Mouse (Mus musculus) cerebellum, adult 2 months (tissue): ENCODE measurements around the gene Lamb1. TPM values are rescaled to one million over a fixed set of nuclear protein-coding genes. Genes with fewer than 3 reads are reported as not detected.
A peak's percentile ranks its signal among the peaks of the same experiment; 100 is the strongest.

Experiments
- DNase-seq, 2 experiments: peaks; one replicate each; pipeline ENCODE4 v3.0.0; 2021
- H3K27ac ChIP-seq: fragments of 200-500 bp; 2 replicates; pipeline ENCODE4 v1.5.1; 2012; ENCODE audit warnings: low read length, control low read depth, inconsistent platforms; ENCODE audit not compliant: insufficient read depth
- H3K27me3 ChIP-seq: fragments of 200-500 bp; 2 replicates; pipeline ENCODE4 v1.6.1; 2012; ENCODE audit warnings: inconsistent platforms, mild to moderate bottlenecking, low read length, moderate library complexity; ENCODE audit not compliant: control insufficient read depth, insufficient read depth
- H3K4me1 ChIP-seq: fragments of 200-500 bp; 2 replicates; pipeline ENCODE4 v1.6.1; 2011; ENCODE audit warnings: low read length; ENCODE audit not compliant: control insufficient read depth, insufficient read depth
- H3K4me3 ChIP-seq: fragments of 200-500 bp; replicated peaks from 2 replicates; pipeline ENCODE3; 2011; ENCODE audit warnings: mild to moderate bottlenecking, low read depth, low read length, control low read depth; ENCODE audit not compliant: insufficient read depth
- CTCF ChIP-seq: fragments of 200-500 bp; IDR thresholded peaks from 2 replicates; pipeline ENCODE4 v1.5.1; 2011; ENCODE audit warnings: low read depth, mild to moderate bottlenecking, control low read depth, low read length, moderate library complexity, borderline replicate concordance; ENCODE audit not compliant: insufficient read depth
- POLR2A ChIP-seq: fragments of 200-500 bp; IDR thresholded peaks from 2 replicates; pipeline ENCODE4 v1.6.1; 2011; ENCODE audit warnings: low read length, control low read depth, borderline replicate concordance; ENCODE audit not compliant: insufficient read depth
- WGBS: fragments of 180-500 bp; shearing (Covaris S2); methylation state at CpG from one replicate; pipeline ENCODE4 v1.1.7; 2018; 5-methylcytosine and 5-hydroxymethylcytosine counted together
- polyA plus RNA-seq: library from polyadenylated mRNA; depleted of rRNA; stranded (reverse); fragments of >200 nt; gene quantifications from 2 replicates; pipeline ENCODE4 v1.2.3, GENCODE M21; 2012

Gene Lamb1
- polyA plus RNA-seq, 1 experiment: 10.6 TPM

- Histone ChIP-seq H3K27ac (no peak overlapping the region), H3K4me1 (peaks cover 9% of the 10 kb centered on the region; the same call in 1 of the 2 replicates), H3K4me3 (no peak overlapping the region), H3K27me3 (no peaks in the 10 kb centered on the region)
- no peak for DNase-seq
- 43% methylated on average over 10 of the region's 10 CpGs for WGBS
- no peak for TF ChIP-seq CTCF
- no peak for TF ChIP-seq POLR2A
These were observed 53.5 kb downstream of the Lamb1 start for GRCm38 (mm10) chr12:31318409-31318963.

GRCm38 (mm10) chr12:31320817-31321216, 55.8 kb downstream of the Lamb1 start:
- peaks cover 9% of the 10 kb centered on the region; the same call in 1 of the 2 replicates for H3K4me1 ChIP-seq
- WGBS: 22% methylated on average over 13 of the region's 13 CpGs
- H3K4me3 ChIP-seq: no peak overlapping the region
- peak; percentile 40 to 54 for DNase-seq
- TF ChIP-seq POLR2A (no peak), CTCF (no peak)
- no peaks in the 10 kb centered on the region for H3K27me3 ChIP-seq
- no peak overlapping the region for H3K27ac ChIP-seq

GRCm38 (mm10) chr12:31321532-31321931, 56.5 kb downstream of the Lamb1 start:
- 88% methylated on average over 1 of the region's 1 CpGs for WGBS
- H3K27ac ChIP-seq: no peak overlapping the region
- no peak for TF ChIP-seq POLR2A
- no peak for TF ChIP-seq CTCF
- no peaks in the 10 kb centered on the region for H3K27me3 ChIP-seq
- no peak overlapping the region for H3K4me3 ChIP-seq
- peaks cover 9% of the 10 kb centered on the region; the same call in 1 of the 2 replicates for H3K4me1 ChIP-seq
- DNase-seq: no peak

- DNase-seq: no peak
- 79% methylated on average over 9 of the region's 9 CpGs for WGBS
- Histone ChIP-seq H3K4me1 (peaks cover 9% of the 10 kb centered on the region; the same call in 1 of the 2 replicates), H3K27me3 (no peaks in the 10 kb centered on the region), H3K4me3 (no peak overlapping the region), H3K27ac (no peak overlapping the region)
- no peak for TF ChIP-seq CTCF
- no peak for TF ChIP-seq POLR2A
These were observed 58.2 kb downstream of the Lamb1 start for GRCm38 (mm10) chr12:31323136-31323695.

GRCm38 (mm10) chr12:31327139-31327538, 62.1 kb downstream of the Lamb1 start:
- Histone ChIP-seq H3K27me3 (no peaks in the 10 kb centered on the region), H3K4me3 (no peak overlapping the region), H3K4me1 (no peaks in the 10 kb centered on the region), H3K27ac (no peak overlapping the region)
- TF ChIP-seq POLR2A: no peak
- no peak for TF ChIP-seq CTCF
- 89% methylated on average over 9 of the region's 9 CpGs for WGBS
- DNase-seq: no peak

GRCm38 (mm10) chr12:31333261-31333660, 68.2 kb downstream of the Lamb1 start:
- no peak for TF ChIP-seq POLR2A
- TF ChIP-seq CTCF: no peak
- Histone ChIP-seq H3K4me3 (no peak overlapping the region), H3K4me1 (peaks cover 7% of the 10 kb centered on the region; the same call in 1 of the 2 replicates), H3K27me3 (no peaks in the 10 kb centered on the region; the same call in 1 of the 2 replicates), H3K27ac (no peak overlapping the region)
- 20% methylated on average over 1 of the region's 1 CpGs for WGBS
- DNase-seq: peak in 1 of 2 experiments; percentile 78

- no peak for TF ChIP-seq CTCF
- TF ChIP-seq POLR2A: no peak
- Histone ChIP-seq H3K4me1 (no peaks in the 10 kb centered on the region; the same call in 1 of the 2 replicates), H3K27ac (0 out of 2 replicates have a peak overlapping the region, but pooled peaks have one; percentile 67), H3K27me3 (no peaks in the 10 kb centered on the region), H3K4me3 (peak overlapping the region; percentile 80)
- 21% methylated on average over 15 of the region's 15 CpGs for WGBS
- no peak for DNase-seq
These were observed 85.3 kb downstream of the Lamb1 start for GRCm38 (mm10) chr12:31350191-31350943.
